Mouse (Mus musculus): ENCODE data around the gene Acad10. TPM values are rescaled to one million over a fixed set of nuclear protein-coding genes. Genes with fewer than 3 reads are reported as not detected.
"Not testable (repeated sequence)": the region's sequence is repeated elsewhere in the genome, so short reads cannot be mapped to it uniquely, and the experiment has no call there.

The Acad10 gene
- 1.9 TPM in 2 replicates for polyA plus RNA-seq (2016; fragmentation: Nextera tagmentation; extraction: Ambion mirVana)

GRCm38 (mm10) chr5:121660059-121660896, at the start of gene Acad10, which contains the start of gene Brap:
TSS of gene Acad10 (minus strand) at chr5:121660514.
TSS of gene Brap (plus strand) at chr5:121660563.
- Histone ChIP-seq H3K4me2 (replicated peaks) (peak within 1 kb of the TSS; percentile 91), H3K9me3 (replicated peaks) (no peaks in the 10 kb centered on the region), H3K36me3 (peaks cover 26% of the 10 kb centered on the region), H3K27me3 (no peaks in the 10 kb centered on the region), H3K4me3 (peak within 1 kb of the TSS; percentile 79), H3K27ac (peak within 1 kb of the TSS; percentile 69), H3K9ac (peak within 1 kb of the TSS; percentile 96), H3K4me1 (peaks cover 22% of the 10 kb centered on the region)
- peak; percentile 85 for ATAC-seq (ENCODE audit: low FRiP score)
- WGBS = 1% methylated on average over 85 of the region's 85 CpGs

GRCm38 (mm10) chr5:121704512-121705248, 44.4 kb upstream of the Acad10 start:
- Histone ChIP-seq H3K36me3 (no peaks in the 10 kb centered on the region), H3K4me3 (peak overlapping the region; percentile 6; the same call in 1 of the 2 replicates), H3K27ac (no peak overlapping the region), H3K4me2 (replicated peaks) (peak overlapping the region; percentile 44), H3K9ac (peak overlapping the region; percentile 27; the same call in 1 of the 2 replicates), H3K9me3 (replicated peaks) (no peaks in the 10 kb centered on the region), H3K27me3 (no peaks in the 10 kb centered on the region; the same call in 1 of the 2 replicates), H3K4me1 (peaks cover 8% of the 10 kb centered on the region)
- no peak for ATAC-seq (ENCODE audit: low FRiP score)
- 9% methylated on average over 20 of the region's 20 CpGs for WGBS

GRCm38 (mm10) chr5:121703341-121703740, 43.0 kb upstream of the Acad10 start:
- Histone ChIP-seq H3K27ac (no peak overlapping the region), H3K4me2 (replicated peaks) (no peak overlapping the region), H3K36me3 (no peaks in the 10 kb centered on the region), H3K9me3 (replicated peaks) (no peaks in the 10 kb centered on the region), H3K4me3 (no peak overlapping the region), H3K9ac (no peak overlapping the region), H3K4me1 (peaks cover 8% of the 10 kb centered on the region), H3K27me3 (no peaks in the 10 kb centered on the region; the same call in 1 of the 2 replicates)
- ATAC-seq (ENCODE audit: low FRiP score) = no peak
- WGBS = 74% methylated on average over 1 of the region's 1 CpGs

- no peak overlapping the region for H3K9ac ChIP-seq
- no peak overlapping the region for H3K4me2 ChIP-seq (replicated peaks)
- no peak overlapping the region for H3K4me3 ChIP-seq
- no peaks in the 10 kb centered on the region for H3K9me3 ChIP-seq (replicated peaks)
- H3K27ac ChIP-seq = no peak overlapping the region
- WGBS = 65% methylated on average over 8 of the region's 8 CpGs
- ATAC-seq (ENCODE audit: low FRiP score) = no peak
- no peaks in the 10 kb centered on the region; the same call in 1 of the 2 replicates for H3K27me3 ChIP-seq
- H3K4me1 ChIP-seq = peaks cover 8% of the 10 kb centered on the region
- H3K36me3 ChIP-seq = no peaks in the 10 kb centered on the region
Observed at GRCm38 (mm10) chr5:121701111-121701769, 40.9 kb upstream of the Acad10 start.

- Histone ChIP-seq H3K27me3 (no peaks in the 10 kb centered on the region; the same call in 1 of the 2 replicates), H3K4me1 (peaks cover 8% of the 10 kb centered on the region), H3K27ac (no peak overlapping the region), H3K4me3 (no peak overlapping the region), H3K4me2 (replicated peaks) (no peak overlapping the region), H3K36me3 (no peaks in the 10 kb centered on the region), H3K9ac (no peak overlapping the region), H3K9me3 (replicated peaks) (no peaks in the 10 kb centered on the region)
- no peak for ATAC-seq (ENCODE audit: low FRiP score)
- 32% methylated on average over 11 of the region's 11 CpGs for WGBS
Observed at GRCm38 (mm10) chr5:121700496-121700895, 40.2 kb upstream of the Acad10 start.

- no peaks in the 10 kb centered on the region for H3K36me3 ChIP-seq
- H3K9me3 ChIP-seq (replicated peaks) = no peaks in the 10 kb centered on the region
- no peak overlapping the region for H3K4me2 ChIP-seq (replicated peaks)
- 56% methylated on average over 5 of the region's 5 CpGs for WGBS
- no peak for ATAC-seq (ENCODE audit: low FRiP score)
- H3K27me3 ChIP-seq = no peaks in the 10 kb centered on the region; the same call in 1 of the 2 replicates
- H3K4me3 ChIP-seq = no peak overlapping the region
- H3K4me1 ChIP-seq = peaks cover 5% of the 10 kb centered on the region
- no peak overlapping the region for H3K9ac ChIP-seq
- H3K27ac ChIP-seq = no peak overlapping the region
Observed at GRCm38 (mm10) chr5:121699891-121700290, 39.6 kb upstream of the Acad10 start.

- Histone ChIP-seq H3K9ac (no peak overlapping the region), H3K4me3 (no peak overlapping the region), H3K36me3 (no peaks in the 10 kb centered on the region), H3K27ac (no peak overlapping the region), H3K4me2 (replicated peaks) (no peak overlapping the region), H3K4me1 (no peaks in the 10 kb centered on the region), H3K27me3 (no peaks in the 10 kb centered on the region; the same call in 1 of the 2 replicates), H3K9me3 (replicated peaks) (no peaks in the 10 kb centered on the region)
- WGBS = 49% methylated on average over 6 of the region's 6 CpGs
- no peak for ATAC-seq (ENCODE audit: low FRiP score)
Observed at GRCm38 (mm10) chr5:121696761-121697160, 36.4 kb upstream of the Acad10 start.

- no peak overlapping the region for H3K27ac ChIP-seq
- no peaks in the 10 kb centered on the region for H3K4me1 ChIP-seq
- no peaks in the 10 kb centered on the region for H3K9me3 ChIP-seq (replicated peaks)
- H3K4me2 ChIP-seq (replicated peaks) = no peak overlapping the region
- WGBS = 72% methylated on average over 4 of the region's 4 CpGs
- H3K4me3 ChIP-seq = no peak overlapping the region
- H3K36me3 ChIP-seq = no peaks in the 10 kb centered on the region
- no peak overlapping the region for H3K9ac ChIP-seq
- no peaks in the 10 kb centered on the region for H3K27me3 ChIP-seq
- no peak for ATAC-seq (ENCODE audit: low FRiP score)
Observed at GRCm38 (mm10) chr5:121692897-121693296, 32.6 kb upstream of the Acad10 start.

GRCm38 (mm10) chr5:121691436-121691835, 31.1 kb upstream of the Acad10 start:
- H3K4me3 ChIP-seq; H3K4me1 ChIP-seq; H3K9me3 ChIP-seq (replicated peaks); H3K27ac ChIP-seq; H3K9ac ChIP-seq; H3K4me2 ChIP-seq (replicated peaks); H3K27me3 ChIP-seq; ATAC-seq (ENCODE audit: low FRiP score): not testable (repeated sequence)
- H3K36me3 ChIP-seq = peaks cover 12% of the 10 kb centered on the region
- WGBS = 88% methylated on average over 7 of the region's 7 CpGs

- no peaks in the 10 kb centered on the region for H3K27me3 ChIP-seq
- H3K9ac ChIP-seq = no peak overlapping the region
- no peak overlapping the region for H3K27ac ChIP-seq
- H3K4me1 ChIP-seq = no peaks in the 10 kb centered on the region
- peaks cover 20% of the 10 kb centered on the region for H3K36me3 ChIP-seq
- H3K4me3 ChIP-seq = no peak overlapping the region
- ATAC-seq (ENCODE audit: low FRiP score) = no peak
- H3K9me3 ChIP-seq (replicated peaks) = no peaks in the 10 kb centered on the region
- H3K4me2 ChIP-seq (replicated peaks) = no peak overlapping the region
- 84% methylated on average over 7 of the region's 7 CpGs for WGBS
Observed at GRCm38 (mm10) chr5:121690482-121691211, 30.3 kb upstream of the Acad10 start.

GRCm38 (mm10) chr5:121686113-121686898, 26.0 kb upstream of the Acad10 start:
- WGBS = 79% methylated on average over 15 of the region's 15 CpGs
- Histone ChIP-seq H3K9ac (no peak overlapping the region), H3K4me1 (no peaks in the 10 kb centered on the region), H3K4me2 (replicated peaks) (no peak overlapping the region), H3K4me3 (no peak overlapping the region), H3K27me3 (no peaks in the 10 kb centered on the region), H3K9me3 (replicated peaks) (no peaks in the 10 kb centered on the region), H3K27ac (no peak overlapping the region), H3K36me3 (peaks cover 61% of the 10 kb centered on the region)
- ATAC-seq (ENCODE audit: low FRiP score) = no peak

Measured in hindbrain, embryonic 12.5 days (tissue).